Mouse (Mus musculus): ENCODE results near the gene Gen1. TPM values are rescaled to one million over a fixed set of nuclear protein-coding genes. Genes with fewer than 3 reads are reported as not detected.

Gen1 gene
- polyA plus RNA-seq, 1 experiment: 0.56 TPM

- no peak for DNase-seq (ENCODE audit: low read depth, low spot score)
- WGBS: 56% methylated on average over 5 of the region's 5 CpGs
Observed at GRCm38 (mm10) chr12:11196830-11197229, 68.8 kb downstream of the Gen1 start.

GRCm38 (mm10) chr12:11196142-11196597 is 69.4 kb downstream of the Gen1 start:
- 5% methylated on average over 19 of the region's 19 CpGs for WGBS
- DNase-seq (ENCODE audit: low read depth, low spot score): no peak

- no peak for DNase-seq (ENCODE audit: low read depth, low spot score)
- 89% methylated on average over 1 of the region's 1 CpGs for WGBS
Observed at GRCm38 (mm10) chr12:11195031-11195430, 70.6 kb downstream of the Gen1 start.

Other genes starting within 250 kb of the Gen1 start
- 0.81 and 0.95 TPM in 2 replicates for gene Kcns3, start 114.7 kb downstream of the Gen1 start, polyA plus RNA-seq (2012; rRNA removed)
- gene Msgn1, start 56.8 kb downstream of the Gen1 start, polyA plus RNA-seq (2012; rRNA removed): not detected in 2 replicates
- 8.2 TPM in 2 replicates for gene Smc6, start 85 bp upstream of the Gen1 start, polyA plus RNA-seq (2012; rRNA removed)
- gene Vsnl1, start 170.8 kb upstream of the Gen1 start, polyA plus RNA-seq (2012; rRNA removed): 0.16 and 0.19 TPM in 2 replicates
- gene Rad51ap2, start 190.3 kb upstream of the Gen1 start, polyA plus RNA-seq (2012; rRNA removed): not detected in 2 replicates

Data from large intestine, adult 2 months (tissue).